Mouse (Mus musculus) testis, adult 2 months (tissue): ENCODE measurements at regions not wholly inside any gene's neighbourhood (a gene's known extent, or its start where the extent isn't known, plus 50 kb on each side); places are given as distances from the start of the nearest gene placed in this dataset.

Experiments used
- H3K27ac ChIP-seq: fragments of 200-500 bp; 2 replicates; pipeline ENCODE4 v1.5.1; 2012; ENCODE audit warnings: low read depth, low read length; ENCODE audit not compliant: control insufficient read depth, insufficient read depth
- H3K27me3 ChIP-seq: fragments of 200-500 bp; 2 replicates; pipeline ENCODE4 v1.6.1; 2012; ENCODE audit warnings: mild to moderate bottlenecking, low read length, moderate library complexity; ENCODE audit not compliant: control insufficient read depth, insufficient read depth
- H3K36me3 ChIP-seq: fragments of 200-500 bp; 2 replicates; pipeline ENCODE4 v1.6.1; 2012; ENCODE audit warnings: mild to moderate bottlenecking, low read length; ENCODE audit not compliant: control insufficient read depth, insufficient read depth
- H3K4me1 ChIP-seq: fragments of 200-500 bp; 2 replicates; pipeline ENCODE4 v1.6.1; 2012; ENCODE audit warnings: low read length; ENCODE audit not compliant: control insufficient read depth, insufficient read depth
- H3K4me3 ChIP-seq: fragments of 200-500 bp; 2 replicates; pipeline ENCODE4 v1.5.1; 2012; ENCODE audit warnings: low read depth, mild to moderate bottlenecking, low read length, moderate library complexity, mixed read lengths; ENCODE audit not compliant: control insufficient read depth
- CTCF ChIP-seq: fragments of 200-500 bp; IDR thresholded peaks from 2 replicates; pipeline ENCODE4 v1.5.1; 2012; ENCODE audit warnings: low read depth, mild to moderate bottlenecking, inconsistent platforms, low read length, moderate library complexity; ENCODE audit not compliant: control insufficient read depth, insufficient read depth, insufficient replicate concordance
- POLR2A ChIP-seq: fragments of 200-500 bp; IDR thresholded peaks from 2 replicates; pipeline ENCODE4 v1.6.1; 2012; ENCODE audit warnings: low read depth, mild to moderate bottlenecking, inconsistent platforms, low read length, moderate library complexity; ENCODE audit not compliant: control insufficient read depth

DNA sequence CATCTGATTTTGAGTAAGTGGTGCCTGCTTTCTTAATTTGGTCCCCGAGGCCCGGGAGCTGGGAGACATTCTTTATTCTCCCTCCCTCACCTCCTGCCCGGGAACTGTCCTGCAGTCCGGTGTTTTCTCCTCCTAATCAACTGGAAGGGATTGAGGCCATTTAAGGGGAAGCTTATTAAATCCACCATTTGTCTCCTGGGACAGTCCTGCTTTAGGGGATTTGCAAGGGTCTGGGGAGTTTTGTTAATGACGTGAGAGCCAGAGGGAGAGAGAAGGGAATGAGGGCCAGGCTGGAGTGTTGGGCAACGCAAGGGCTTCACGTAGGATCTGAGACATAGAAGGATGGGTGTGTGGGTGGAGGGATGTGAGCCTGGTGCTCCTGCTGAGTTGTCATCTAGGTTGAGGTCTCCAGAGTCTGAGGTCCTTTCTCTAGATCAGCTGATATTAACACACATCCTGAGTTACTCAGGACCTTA, 444.6 kb downstream of the Cd83 start:
- Histone ChIP-seq H3K27ac (no peak overlapping the region), H3K27me3 (no peaks in the 10 kb centered on the region), H3K4me1 (no peaks in the 10 kb centered on the region), H3K36me3 (no peaks in the 10 kb centered on the region), H3K4me3 (no peak overlapping the region)
- TF ChIP-seq POLR2A (no peak), CTCF (no peak)

GRCm38 (mm10) chr13:44231403-44231802, 446.8 kb downstream of the Cd83 start:
- Histone ChIP-seq H3K27me3 (no peaks in the 10 kb centered on the region), H3K27ac (no peak overlapping the region), H3K4me1 (no peaks in the 10 kb centered on the region), H3K36me3 (no peaks in the 10 kb centered on the region), H3K4me3 (no peak overlapping the region)
- TF ChIP-seq CTCF, result no peak
- no peak for TF ChIP-seq POLR2A

- TF ChIP-seq POLR2A (no peak), CTCF (no peak)
- no peaks in the 10 kb centered on the region for H3K36me3 ChIP-seq
- no peak overlapping the region for H3K27ac ChIP-seq
- H3K4me3 ChIP-seq, result no peak overlapping the region
- no peaks in the 10 kb centered on the region for H3K27me3 ChIP-seq
- H3K4me1 ChIP-seq, result no peaks in the 10 kb centered on the region
These were observed 447.5 kb downstream of the Cd83 start for GRCm38 (mm10) chr13:44231868-44232715.

GRCm38 (mm10) chr13:44232716-44233051, 448.1 kb downstream of the Cd83 start:
- no peaks in the 10 kb centered on the region for H3K36me3 ChIP-seq
- H3K4me3 ChIP-seq, result no peak overlapping the region
- no peak overlapping the region for H3K27ac ChIP-seq
- no peaks in the 10 kb centered on the region for H3K27me3 ChIP-seq
- no peaks in the 10 kb centered on the region for H3K4me1 ChIP-seq
- no peak for TF ChIP-seq POLR2A
- no peak for TF ChIP-seq CTCF

DNA sequence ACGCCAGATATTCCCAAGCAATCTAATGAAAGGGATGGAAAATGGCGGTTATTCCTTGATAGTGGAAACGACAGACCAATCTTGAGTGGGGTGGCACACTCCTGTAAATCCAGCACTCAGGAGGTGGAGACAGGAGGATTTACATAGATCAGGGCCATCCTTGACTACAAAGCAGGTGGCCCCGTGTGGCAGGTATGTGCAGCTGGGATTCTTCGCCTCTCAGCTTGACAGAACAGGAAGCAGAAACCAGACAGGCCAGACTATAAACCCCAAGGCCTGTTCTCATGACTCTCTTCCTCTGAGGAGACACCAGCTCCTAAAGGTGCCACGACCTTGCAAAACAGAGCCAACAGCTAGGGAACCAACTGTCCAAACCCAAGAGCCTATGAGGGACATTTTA, 449.7 kb downstream of the Cd83 start:
- no peaks in the 10 kb centered on the region for H3K4me1 ChIP-seq
- no peaks in the 10 kb centered on the region for H3K27me3 ChIP-seq
- no peak overlapping the region for H3K4me3 ChIP-seq
- no peaks in the 10 kb centered on the region for H3K36me3 ChIP-seq
- no peak overlapping the region for H3K27ac ChIP-seq
- TF ChIP-seq CTCF (no peak), POLR2A (no peak)

GRCm38 (mm10) chr13:44235236-44235635, 450.7 kb downstream of the Cd83 start:
- no peak overlapping the region for H3K4me3 ChIP-seq
- H3K36me3 ChIP-seq, result no peaks in the 10 kb centered on the region
- H3K27ac ChIP-seq, result no peak overlapping the region
- H3K27me3 ChIP-seq, result no peaks in the 10 kb centered on the region
- TF ChIP-seq CTCF (no peak), POLR2A (no peak)
- no peaks in the 10 kb centered on the region for H3K4me1 ChIP-seq

GRCm38 (mm10) chr13:44235941-44236340, 451.4 kb downstream of the Cd83 start:
- no peak overlapping the region for H3K4me3 ChIP-seq
- TF ChIP-seq POLR2A (no peak), CTCF (no peak)
- no peaks in the 10 kb centered on the region for H3K27me3 ChIP-seq
- H3K27ac ChIP-seq, result no peak overlapping the region
- H3K36me3 ChIP-seq, result no peaks in the 10 kb centered on the region
- no peaks in the 10 kb centered on the region for H3K4me1 ChIP-seq
